ENCODE assay signal across 8 mouse cellular contexts in the genomic region with DNA sequence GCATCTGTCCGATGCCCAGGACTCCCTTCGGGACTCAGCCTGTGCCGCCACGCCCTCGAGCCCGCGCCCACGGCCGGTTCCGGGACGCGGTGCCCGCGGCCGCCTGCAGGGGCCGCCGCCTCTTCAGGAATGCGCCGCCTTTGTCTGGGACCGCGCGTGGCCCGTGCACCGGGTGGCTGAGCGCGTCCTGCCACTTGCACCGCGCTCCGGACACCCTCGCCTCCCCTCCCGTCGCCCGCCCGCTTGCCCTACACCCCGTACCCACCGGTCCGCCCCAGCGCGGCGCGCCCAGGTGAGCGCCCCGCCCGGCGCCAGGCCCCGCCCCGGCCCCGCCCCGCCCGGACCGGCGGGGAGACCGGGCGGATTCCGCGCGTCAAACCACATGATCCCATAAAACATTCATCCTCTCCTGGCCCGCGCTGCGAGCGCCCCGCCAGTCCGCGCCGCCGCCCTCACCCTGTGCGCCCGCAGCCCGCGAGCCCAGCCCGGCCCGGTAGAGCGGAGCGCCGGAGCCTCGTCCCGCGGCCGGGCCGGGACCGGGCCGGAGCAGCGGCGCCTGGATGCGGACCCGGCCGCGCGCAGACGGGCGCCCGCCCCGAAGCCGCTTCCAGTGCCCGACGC. TPM values are rescaled to one million over a fixed set of nuclear protein-coding genes. Genes with fewer than 3 reads are reported as not detected.
DNase-seq lines count a peak whose midpoint lies in the region; ATAC-seq and TF ChIP-seq lines count a peak whose summit lies in the region.

A gene (plus strand): TSS at position 402 of the 621 bp plus-strand sequence.

- peaks cover 12% of the 10 kb centered on the region for H3K27me3 ChIP-seq in intestine, postnatal 0 days (replicated peaks; ENCODE audit: control insufficient read depth, insufficient read depth, low read length)
- peaks cover 45% of the 10 kb centered on the region for H3K27me3 ChIP-seq in limb, embryonic 13.5 days
- peaks cover 42% of the 10 kb centered on the region for H3K27me3 ChIP-seq in midbrain, embryonic 13.5 days
- peaks cover 9% of the 10 kb centered on the region; the same call in 1 of the 2 replicates for H3K27me3 ChIP-seq in thymus, adult 2 months (ENCODE audit: control insufficient read depth, insufficient read depth, low read length)

- TF ChIP-seq CTCF in intestine, postnatal 0 days (IDR thresholded peaks at IDR 0.05; ENCODE audit: low read depth) = peak; percentile 81
- TF ChIP-seq CTCF in thymus, adult 2 months (IDR thresholded peaks at IDR 0.05; ENCODE audit: borderline replicate concordance, control insufficient read depth, extremely low read depth, insufficient read depth, low read length, poor library complexity) = peak; percentile 76; the same call in 1 of the 2 replicates

- ATAC-seq in intestine, postnatal 0 days = peak; percentile 79
- ATAC-seq in limb, embryonic 13.5 days (ENCODE audit: low FRiP score, low read depth) = peak; percentile 70
- peak; percentile 83 for ATAC-seq in midbrain, embryonic 13.5 days

- H3K4me2 ChIP-seq in intestine, postnatal 0 days (replicated peaks; ENCODE audit: low read depth) = peak within 1 kb of the TSS; percentile 99
- H3K4me2 ChIP-seq in limb, embryonic 13.5 days (replicated peaks) = peak within 1 kb of the TSS; percentile 98
- H3K4me2 ChIP-seq in midbrain, embryonic 13.5 days (replicated peaks) = peak within 1 kb of the TSS; percentile 86

- intact Hi-C loops in gastrocnemius, postnatal 14 days (cut with DNase I; ENCODE audit: low total_unique reads) = loop anchor here (2.0 kb wide), 1 partner anchor 45 kb away; no protein-coding TSS in a partner anchor

- 0 out of 2 replicates have a peak within 1 kb of the TSS, but pooled peaks have one; percentile 50 for H3K27ac ChIP-seq in intestine, postnatal 0 days (ENCODE audit: low read depth, low read length)
- no peak within 1 kb of the TSS for H3K27ac ChIP-seq in limb, embryonic 13.5 days
- H3K27ac ChIP-seq in midbrain, embryonic 13.5 days = peak within 1 kb of the TSS; percentile 83
- H3K27ac ChIP-seq in thymus, adult 2 months (ENCODE audit: control insufficient read depth, insufficient read depth, low read length) = no peak within 1 kb of the TSS

- H3K9ac ChIP-seq in intestine, postnatal 0 days (ENCODE audit: low read depth, low read length) = peak within 1 kb of the TSS; percentile 32
- peak within 1 kb of the TSS; percentile 75 for H3K9ac ChIP-seq in limb, embryonic 13.5 days
- H3K9ac ChIP-seq in midbrain, embryonic 13.5 days (replicated peaks) = peak within 1 kb of the TSS; percentile 92

- H3K9me3 ChIP-seq in intestine, postnatal 0 days (ENCODE audit: control insufficient read depth) = no peaks in the 10 kb centered on the region
- no peaks in the 10 kb centered on the region for H3K9me3 ChIP-seq in limb, embryonic 13.5 days
- H3K9me3 ChIP-seq in midbrain, embryonic 13.5 days = no peaks in the 10 kb centered on the region

- TF ChIP-seq POLR2A in thymus, adult 2 months (IDR thresholded peaks at IDR 0.05; ENCODE audit: control insufficient read depth, extremely low read depth, insufficient read depth, low read length, poor library complexity) = no peak

- H3K4me1 ChIP-seq in intestine, postnatal 0 days (replicated peaks; ENCODE audit: control insufficient read depth, insufficient read depth, low read length) = no peaks in the 10 kb centered on the region
- H3K4me1 ChIP-seq in limb, embryonic 13.5 days = peaks cover 33% of the 10 kb centered on the region
- peaks cover 38% of the 10 kb centered on the region for H3K4me1 ChIP-seq in midbrain, embryonic 13.5 days (replicated peaks)
- H3K4me1 ChIP-seq in thymus, adult 2 months (replicated peaks; ENCODE audit: control insufficient read depth, insufficient read depth, low read length) = peaks cover 12% of the 10 kb centered on the region

- WGBS in intestine, postnatal 0 days = under 1% methylated on average over 75 of the region's 96 CpGs
- under 1% methylated on average over 70 of the region's 96 CpGs for WGBS in limb, embryonic 13.5 days
- WGBS in midbrain, embryonic 13.5 days = under 1% methylated on average over 70 of the region's 96 CpGs
- WGBS in thymus, adult 2 months = under 1% methylated on average over 96 of the region's 96 CpGs

- H3K4me3 ChIP-seq in intestine, postnatal 0 days (ENCODE audit: low read depth, low read length) = peak within 1 kb of the TSS; percentile 64
- peak within 1 kb of the TSS; percentile 73 for H3K4me3 ChIP-seq in limb, embryonic 13.5 days
- H3K4me3 ChIP-seq in midbrain, embryonic 13.5 days (replicated peaks) = peak within 1 kb of the TSS; percentile 77
- peak within 1 kb of the TSS; percentile 76 for H3K4me3 ChIP-seq in thymus, adult 2 months (ENCODE audit: control insufficient read depth, insufficient read depth, low read length)

- DNase-seq in layer of hippocampus, adult 11-12 months (ENCODE audit: low spot score) = peak; percentile 53
- DNase-seq in layer of hippocampus, adult 9-10 months (ENCODE audit: low spot score) = no peak
- peak; percentile 84 for DNase-seq in cerebellum, adult 9-10 months
- peak; percentile 54 for DNase-seq in gastrocnemius, postnatal 14 days
- DNase-seq in thymus, adult 2 months = peak; percentile 49

- no peaks in the 10 kb centered on the region for H3K36me3 ChIP-seq in intestine, postnatal 0 days (ENCODE audit: control insufficient read depth, insufficient read depth)
- H3K36me3 ChIP-seq in limb, embryonic 13.5 days = no peaks in the 10 kb centered on the region
- no peaks in the 10 kb centered on the region for H3K36me3 ChIP-seq in midbrain, embryonic 13.5 days
- no peaks in the 10 kb centered on the region for H3K36me3 ChIP-seq in thymus, adult 2 months (ENCODE audit: control insufficient read depth, insufficient read depth, low read length)

RNA-seq across cellular contexts. Expression of the gene that starts here (rescaled TPM):
- under 1 TPM; 0.18 to 0.21 TPM for total RNA-seq in gastrocnemius, postnatal 14 days (2021)
- polyA plus RNA-seq in intestine, postnatal 0 days (2015; fragmentation: Nextera tagmentation; extraction: Ambion mirVana) = 1.6 and 1.9 TPM in 2 replicates
- polyA plus RNA-seq in limb, embryonic 13.5 days (2015; fragmentation: Nextera tagmentation; extraction: Ambion mirVana) = 6.4 and 6.5 TPM in 2 replicates
- polyA plus RNA-seq in midbrain, embryonic 13.5 days (2015; fragmentation: Nextera tagmentation; extraction: Ambion mirVana) = 10.4 and 13.4 TPM in 2 replicates
- 5.7 and 6.6 TPM in 2 replicates for polyA plus RNA-seq in thymus, adult 2 months (2012; rRNA removed)

Comparison
In these comparisons a context has a peak if more than half of its experiments do, and no peak if none do; other contexts are left out.
1. Peak in DNase-seq in gastrocnemius, postnatal 14 days; RNA of the gene not detected or under 1 TPM.
2. H3K27ac ChIP-seq: peak in intestine, postnatal 0 days (single experiment) and midbrain, embryonic 13.5 days (single experiment); none in limb, embryonic 13.5 days (single experiment) and thymus, adult 2 months (single experiment).
3. H3K9ac ChIP-seq: peak in every context shown above with its lines; median percentile 92 in midbrain, embryonic 13.5 days; 75 in limb, embryonic 13.5 days; 32 in intestine, postnatal 0 days.
4. Peak in every context shown above with its lines, with median percentiles within 50 percentile points of each other: ATAC-seq, H3K4me2 ChIP-seq and H3K4me3 ChIP-seq.